Mouse (Mus musculus): ENCODE measurements around the gene Lysmd1. TPM values are rescaled to one million over a fixed set of nuclear protein-coding genes. Genes with fewer than 3 reads are reported as not detected.

Gene Lysmd1
- total RNA-seq, 2 experiments from 2014 or later = 7.7 to 11.7 TPM

- ATAC-seq (replicated peaks; ENCODE audit: low FRiP score, poor library complexity, severe bottlenecking) = no peak
These were observed 1.7 kb downstream of the Lysmd1 start for GRCm38 (mm10) chr3:95135433-95136052.

DNA sequence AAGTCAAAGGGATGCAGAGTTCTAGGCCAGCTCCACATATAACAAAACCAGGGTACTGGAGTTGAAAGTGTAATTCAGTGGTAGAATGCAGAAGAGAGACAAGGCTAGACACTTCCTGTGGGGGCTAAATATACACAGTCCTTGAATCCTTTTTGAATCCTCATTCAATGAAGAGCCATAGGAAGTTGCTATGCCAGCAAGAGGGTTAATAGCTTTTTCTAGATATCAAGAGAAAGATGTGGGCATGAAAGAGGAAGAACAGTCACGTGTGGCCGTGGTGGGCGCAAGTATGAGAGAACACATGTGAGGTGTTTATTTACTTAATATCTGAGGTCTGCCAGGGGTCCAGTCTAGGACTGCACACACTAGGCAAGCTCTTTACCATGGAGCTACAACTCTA is 2.4 kb downstream of the Lysmd1 start:
- ATAC-seq (replicated peaks; ENCODE audit: low FRiP score, poor library complexity, severe bottlenecking) = no peak

GRCm38 (mm10) chr3:95139586-95140288 is 5.8 kb downstream of the Lysmd1 start:
- ATAC-seq (replicated peaks; ENCODE audit: low FRiP score, poor library complexity, severe bottlenecking) = no peak

- ATAC-seq (replicated peaks; ENCODE audit: low FRiP score, poor library complexity, severe bottlenecking) = no peak
These were observed 6.4 kb downstream of the Lysmd1 start for GRCm38 (mm10) chr3:95140289-95140595.

GRCm38 (mm10) chr3:95140795-95141194 is 6.9 kb downstream of the Lysmd1 start:
- no peak for ATAC-seq (replicated peaks; ENCODE audit: low FRiP score, poor library complexity, severe bottlenecking)

DNA sequence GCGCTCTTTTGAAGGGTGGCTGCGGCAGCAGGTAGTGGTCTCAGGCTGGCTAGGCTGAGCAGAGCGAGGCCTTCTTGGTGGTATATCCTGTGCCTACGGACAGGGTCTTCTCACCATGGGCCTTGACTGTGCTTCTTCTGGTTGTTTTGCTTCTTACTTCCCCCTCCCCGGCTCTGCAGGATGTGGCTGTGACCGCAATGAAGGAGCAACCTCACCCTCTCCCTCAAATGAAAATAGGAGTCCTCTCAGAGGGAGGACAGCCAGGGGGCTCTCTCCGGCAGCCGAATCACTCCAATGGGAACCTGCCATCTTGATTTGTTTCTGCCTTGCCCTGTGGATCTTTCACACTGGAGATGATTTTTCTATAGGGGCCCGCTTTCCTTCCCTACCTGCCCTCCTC is 7.6 kb downstream of the Lysmd1 start:
- ATAC-seq (replicated peaks; ENCODE audit: low FRiP score, poor library complexity, severe bottlenecking) = no peak

GRCm38 (mm10) chr3:95141952-95142616 is 8.2 kb downstream of the Lysmd1 start, which contains the start of gene Tnfaip8l2:
Gene Tnfaip8l2 (minus strand): TSS chr3:95142360.
- ATAC-seq (replicated peaks; ENCODE audit: low FRiP score, poor library complexity, severe bottlenecking) = peak; percentile 81

DNA sequence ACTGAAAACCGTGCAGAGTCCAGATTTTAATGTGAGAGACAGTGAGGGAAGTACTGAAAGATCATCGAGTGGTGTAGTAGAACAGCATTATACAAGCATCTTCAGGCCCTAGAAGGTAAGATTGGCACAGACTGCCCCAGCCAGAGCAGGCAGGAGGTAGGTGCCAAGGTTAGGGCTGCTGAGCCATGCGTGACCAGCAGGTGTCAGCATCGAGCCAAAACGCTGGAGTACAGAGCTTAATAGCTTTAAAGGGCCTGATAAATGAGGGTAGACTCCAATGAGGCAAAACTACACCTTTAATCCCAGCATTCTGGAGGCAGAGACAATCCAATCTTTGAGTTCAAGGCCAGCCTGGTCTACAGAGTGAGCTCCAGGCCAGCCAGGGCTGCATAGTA is 8.7 kb downstream of the Lysmd1 start:
- ATAC-seq (replicated peaks; ENCODE audit: low FRiP score, poor library complexity, severe bottlenecking) = peak; percentile 88

DNA sequence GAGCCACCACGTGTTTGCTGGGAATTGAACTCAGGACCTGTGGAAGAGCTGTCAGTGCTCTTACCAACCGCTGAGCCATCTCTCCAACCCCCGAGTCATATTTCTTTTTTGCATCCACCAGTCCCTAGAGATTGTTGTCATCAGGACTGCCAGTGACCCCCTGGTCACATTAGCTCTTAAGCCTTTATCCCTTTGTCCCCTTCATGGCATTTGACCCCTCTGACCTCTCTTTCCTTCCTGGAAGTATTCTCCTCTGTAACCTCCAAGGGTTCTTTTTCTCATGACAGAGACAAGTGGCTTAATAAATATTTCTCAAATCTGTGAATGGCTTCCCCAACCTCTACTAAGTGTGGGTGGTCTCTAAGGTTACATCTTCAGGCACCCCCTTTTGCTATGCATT is 14.0 kb downstream of the Lysmd1 start:
- ATAC-seq (replicated peaks; ENCODE audit: low FRiP score, poor library complexity, severe bottlenecking) = no peak

DNA sequence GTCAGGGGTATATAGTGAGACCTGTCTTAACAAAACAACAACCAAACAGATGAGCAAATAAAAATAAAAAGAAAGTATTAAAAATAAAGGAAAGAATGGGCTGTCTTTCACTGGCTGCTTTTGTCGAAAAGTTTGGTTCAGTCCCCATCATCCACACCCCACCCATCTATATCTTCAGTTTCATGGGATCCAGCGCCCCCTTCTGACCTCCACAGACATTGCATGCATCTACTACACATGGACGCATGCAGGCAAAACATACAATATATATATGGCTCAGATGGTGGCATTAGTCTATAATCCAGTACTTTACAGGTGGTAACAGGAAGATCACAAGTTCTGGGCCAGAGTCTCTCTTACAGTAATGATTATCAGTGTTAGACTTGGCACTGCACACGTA is 20.0 kb downstream of the Lysmd1 start:
- ATAC-seq (replicated peaks; ENCODE audit: low FRiP score, poor library complexity, severe bottlenecking) = peak; percentile 83

DNA sequence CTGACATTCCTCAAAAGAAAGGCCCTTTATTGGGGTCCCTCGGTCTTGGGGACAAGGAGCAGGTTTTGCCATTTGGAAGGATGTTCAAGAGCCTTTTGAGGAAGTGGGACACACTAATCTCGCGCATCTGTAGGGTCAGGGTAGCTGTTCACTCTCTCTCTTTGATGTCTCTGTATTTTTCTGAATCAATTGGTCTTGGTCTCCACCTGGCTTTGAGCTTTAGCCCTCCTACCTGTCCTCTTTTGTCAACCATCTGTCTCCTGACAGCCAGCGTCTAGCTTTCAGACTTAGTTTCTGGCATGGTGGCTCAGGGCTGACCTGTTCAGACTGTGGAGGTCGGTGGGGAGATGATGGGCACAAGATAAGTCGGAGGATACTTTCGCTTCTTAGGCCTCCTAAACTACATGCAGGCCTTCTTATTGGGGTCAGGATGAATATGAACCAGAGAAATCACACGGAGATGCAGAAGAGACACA is 25.7 kb downstream of the Lysmd1 start:
- peak; percentile 17; the same call in 1 of the 2 replicates for ATAC-seq (replicated peaks; ENCODE audit: low FRiP score, poor library complexity, severe bottlenecking)

GRCm38 (mm10) chr3:95159987-95160963 is 26.4 kb downstream of the Lysmd1 start, which contains the start of gene Sema6c:
Gene Sema6c (plus strand): TSS chr3:95160457.
- peak; percentile 97 for ATAC-seq (replicated peaks; ENCODE audit: low FRiP score, poor library complexity, severe bottlenecking)

- ATAC-seq (replicated peaks; ENCODE audit: low FRiP score, poor library complexity, severe bottlenecking) = no peak
These were observed 27.2 kb downstream of the Lysmd1 start for GRCm38 (mm10) chr3:95161041-95161551.

GRCm38 (mm10) chr3:95161618-95162344 is 27.9 kb downstream of the Lysmd1 start:
- no peak for ATAC-seq (replicated peaks; ENCODE audit: low FRiP score, poor library complexity, severe bottlenecking)

DNA sequence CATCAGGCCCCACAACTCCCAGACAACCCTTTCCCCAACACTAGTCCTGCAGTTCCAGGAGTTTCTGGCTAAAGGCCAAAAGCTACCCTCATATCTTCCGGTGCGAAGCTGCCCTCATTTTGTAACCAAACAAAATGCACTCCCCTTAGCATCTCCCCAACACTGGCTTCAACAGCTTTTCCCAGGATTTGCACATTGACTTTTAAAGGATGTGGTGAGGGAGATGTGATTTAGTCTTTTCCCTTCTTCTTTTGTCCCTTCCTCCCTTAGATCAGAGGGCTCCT is 28.4 kb downstream of the Lysmd1 start:
- no peak for ATAC-seq (replicated peaks; ENCODE audit: low FRiP score, poor library complexity, severe bottlenecking)

DNA sequence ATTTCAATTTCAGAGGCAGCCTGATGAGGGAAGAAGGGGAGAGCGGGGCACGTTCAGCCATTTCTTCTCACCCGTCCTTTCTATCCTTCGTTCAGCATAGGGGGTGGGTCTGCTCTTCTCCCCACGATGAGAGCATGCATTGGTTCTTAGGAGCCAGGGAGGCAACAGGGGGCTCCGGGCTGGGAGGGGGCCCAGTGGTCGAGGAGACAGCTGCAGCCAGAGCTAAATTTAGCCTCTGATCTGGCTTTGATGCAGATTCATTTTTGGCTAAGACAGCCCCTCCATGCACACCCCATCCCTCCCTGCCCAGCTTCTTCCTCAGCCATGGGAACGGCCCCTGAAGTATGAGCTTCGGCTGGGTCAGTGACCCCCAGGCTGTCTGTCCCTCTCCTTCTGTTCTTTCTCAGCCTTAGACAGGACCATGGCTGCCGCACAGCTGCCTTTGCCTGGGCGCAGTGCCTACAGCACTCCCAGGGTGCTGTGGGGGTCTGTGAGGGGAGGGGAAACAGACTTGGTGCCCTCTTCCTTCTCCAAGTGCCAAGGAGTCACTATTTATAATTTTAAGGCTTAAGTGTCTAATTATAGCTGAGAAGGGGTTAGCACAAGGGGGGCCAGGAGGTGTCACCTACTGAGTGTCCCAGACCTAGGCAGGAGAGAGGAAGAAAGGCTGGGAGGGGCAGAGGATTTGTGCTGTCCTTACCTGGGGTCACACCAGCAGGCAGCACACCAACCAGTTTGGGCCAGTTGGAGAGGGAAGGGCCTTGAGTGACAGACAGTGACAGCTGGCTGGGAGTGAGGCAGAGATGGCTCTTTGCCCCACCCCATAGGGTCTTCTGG is 29.7 kb downstream of the Lysmd1 start:
- ATAC-seq (replicated peaks; ENCODE audit: low FRiP score, poor library complexity, severe bottlenecking) = no peak

GRCm38 (mm10) chr3:95164256-95164550 is 30.3 kb downstream of the Lysmd1 start:
- no peak for ATAC-seq (replicated peaks; ENCODE audit: low FRiP score, poor library complexity, severe bottlenecking)

DNA sequence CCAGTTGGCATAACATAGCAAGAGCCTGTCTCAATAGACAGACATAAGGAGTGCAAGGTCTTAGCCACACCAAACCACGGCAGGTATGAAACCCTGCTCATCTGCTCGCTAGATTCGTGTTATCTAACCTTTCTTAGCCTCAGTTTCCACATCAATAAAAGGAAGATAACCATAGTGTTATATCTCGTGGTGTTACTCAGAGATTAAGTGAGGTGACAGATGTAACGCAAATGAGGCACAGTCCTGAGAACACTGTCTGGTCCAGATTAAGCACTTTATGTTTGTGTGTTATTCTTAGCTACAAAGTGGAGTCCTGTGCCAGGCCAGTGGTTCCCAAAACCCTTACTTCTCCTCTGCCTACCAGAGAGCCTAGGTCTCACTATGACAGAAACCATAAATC is 31.0 kb downstream of the Lysmd1 start:
- no peak for ATAC-seq (replicated peaks; ENCODE audit: low FRiP score, poor library complexity, severe bottlenecking)

DNA sequence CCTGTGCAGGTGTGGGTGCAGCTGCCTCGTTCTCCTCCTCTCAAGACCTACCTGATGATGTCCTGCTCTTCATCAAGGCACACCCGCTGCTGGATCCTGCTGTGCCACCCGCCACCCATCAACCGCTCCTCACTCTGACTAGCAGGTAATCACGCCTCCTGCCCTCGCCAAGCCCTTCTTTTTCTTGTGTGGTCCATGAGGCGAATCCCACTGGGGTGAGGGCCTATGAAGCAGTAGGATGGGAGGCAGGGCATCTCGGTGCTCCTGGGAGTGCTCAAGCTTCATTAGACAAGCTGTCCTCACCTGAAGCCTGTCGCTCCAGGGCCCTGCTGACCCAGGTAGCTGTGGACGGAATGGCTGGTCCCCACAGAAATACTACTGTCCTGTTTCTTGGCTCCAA is 36.1 kb downstream of the Lysmd1 start:
- ATAC-seq (replicated peaks; ENCODE audit: low FRiP score, poor library complexity, severe bottlenecking) = no peak

Measured in erythroblast, adult 5-6 weeks (primary cell).